Mouse (Mus musculus): ENCODE measurements around the gene Gm36079. TPM values are rescaled to one million over a fixed set of nuclear protein-coding genes. Genes with fewer than 3 reads are reported as not detected.
"Not testable (repeated sequence)": the region's sequence is repeated elsewhere in the genome, so short reads cannot be mapped to it uniquely, and the experiment has no call there.

The Gm36079 gene
- not detected in 2 replicates for total RNA-seq (2021)
- long read RNA-seq, experiment 1: 0 reads
- long read RNA-seq, experiment 2: 0 reads

- DNase-seq: not testable (repeated sequence)
Measured at GRCm38 (mm10) chr13:120026911-120027310, at the start of gene Gm36079. Gene Gm36079, minus strand, starts transcription at chr13:120027011.

- DNase-seq: not testable (repeated sequence)
Measured at GRCm38 (mm10) chr13:120070878-120071277, 44.1 kb upstream of the Gm36079 start.

GRCm38 (mm10) chr13:120070012-120070598 is 43.3 kb upstream of the Gm36079 start:
- DNase-seq: not testable (repeated sequence)

GRCm38 (mm10) chr13:120063439-120064089 is 36.8 kb upstream of the Gm36079 start:
- not testable (repeated sequence) for DNase-seq

GRCm38 (mm10) chr13:120062903-120063302 is 36.1 kb upstream of the Gm36079 start:
- not testable (repeated sequence) for DNase-seq

GRCm38 (mm10) chr13:120052085-120052484 is 25.3 kb upstream of the Gm36079 start, which contains the start of gene Gm21188:
Gene Gm21188, minus strand, starts transcription at chr13:120052194.
- not testable (repeated sequence) for DNase-seq

GRCm38 (mm10) chr13:120048608-120049007 is 21.8 kb upstream of the Gm36079 start:
- DNase-seq: not testable (repeated sequence)

- DNase-seq: not testable (repeated sequence)
Measured at GRCm38 (mm10) chr13:120048186-120048585, 21.4 kb upstream of the Gm36079 start.

- DNase-seq: not testable (repeated sequence)
Measured at GRCm38 (mm10) chr13:120046422-120047209, 19.8 kb upstream of the Gm36079 start.

- DNase-seq: peak; percentile 68
Measured at GRCm38 (mm10) chr13:120041145-120041544, 14.3 kb upstream of the Gm36079 start.

GRCm38 (mm10) chr13:120037881-120038280 is 11.1 kb upstream of the Gm36079 start:
- not testable (repeated sequence) for DNase-seq

- not testable (repeated sequence) for DNase-seq
Measured at GRCm38 (mm10) chr13:120036577-120037115, 9.8 kb upstream of the Gm36079 start.

GRCm38 (mm10) chr13:120035151-120035550 is 8.3 kb upstream of the Gm36079 start:
- DNase-seq: not testable (repeated sequence)

- DNase-seq: not testable (repeated sequence)
Measured at GRCm38 (mm10) chr13:120034637-120035036, 7.8 kb upstream of the Gm36079 start.

GRCm38 (mm10) chr13:120033516-120034190 is 6.8 kb upstream of the Gm36079 start:
- DNase-seq: peak; percentile 5

- peak; percentile 12 for DNase-seq
Measured at GRCm38 (mm10) chr13:120031676-120032075, 4.9 kb upstream of the Gm36079 start.

GRCm38 (mm10) chr13:120027368-120027767 is 557 bp upstream of the Gm36079 start:
- not testable (repeated sequence) for DNase-seq

- not testable (repeated sequence) for DNase-seq
Measured at GRCm38 (mm10) chr13:120026373-120026772, 438 bp downstream of the Gm36079 start.

GRCm38 (mm10) chr13:120025576-120025975 is 1.2 kb downstream of the Gm36079 start:
- not testable (repeated sequence) for DNase-seq

GRCm38 (mm10) chr13:120025004-120025403 is 1.8 kb downstream of the Gm36079 start:
- not testable (repeated sequence) for DNase-seq

- DNase-seq: not testable (repeated sequence)
Measured at GRCm38 (mm10) chr13:120024581-120024980, 2.2 kb downstream of the Gm36079 start.

GRCm38 (mm10) chr13:120021477-120021876 is 5.3 kb downstream of the Gm36079 start:
- peak; percentile 19 for DNase-seq
